Mouse (Mus musculus): ENCODE data around the gene Ccl4.

Ccl4 gene

GRCm38 (mm10) chr11:83662204-83662603 is at the start of gene Ccl4:
Ccl4 (plus strand) TSS chr11:83662584.
- no peak for DNase-seq

DNA sequence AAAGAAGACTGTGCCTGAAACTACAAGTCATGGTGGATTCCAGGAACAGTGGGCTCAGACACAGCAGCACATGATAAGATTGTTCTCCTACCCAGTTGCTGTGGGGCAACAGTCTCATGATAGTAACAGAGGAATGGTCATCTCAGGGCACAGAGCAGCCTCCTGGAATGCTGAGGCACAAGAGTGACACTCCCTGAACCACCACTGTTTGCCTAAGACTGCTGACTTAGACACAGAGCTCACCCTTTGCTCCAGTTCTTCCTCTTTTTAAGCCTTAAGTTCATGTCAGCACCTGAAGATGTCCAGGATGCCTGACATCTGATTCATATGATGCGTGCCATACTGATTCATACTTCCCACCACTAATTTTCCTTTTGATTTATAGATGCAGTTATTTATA is 45.8 kb upstream of the Ccl4 start:
- DNase-seq: no peak

DNA sequence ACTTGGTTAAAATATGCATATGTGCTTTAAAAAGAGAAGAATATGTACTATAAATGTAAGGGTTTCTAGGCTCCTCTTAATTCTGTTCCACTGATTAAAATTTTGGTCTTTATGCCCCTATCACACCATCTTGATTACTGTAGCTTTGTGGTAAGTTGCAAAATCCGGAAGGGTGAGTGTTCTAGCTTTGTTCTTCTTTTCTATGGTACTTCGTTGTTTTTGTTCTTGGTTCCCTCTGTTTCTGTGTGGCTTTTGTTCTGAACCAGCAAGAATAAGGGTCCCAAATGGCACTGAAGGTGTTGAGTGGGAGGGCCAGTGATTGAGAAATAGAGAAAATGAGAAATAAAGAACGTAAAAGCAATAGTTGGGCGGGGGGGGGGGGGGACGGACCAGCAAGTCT is 44.1 kb upstream of the Ccl4 start:
- no peak for DNase-seq

- DNase-seq: no peak
Observed at GRCm38 (mm10) chr11:83619037-83619436, 43.3 kb upstream of the Ccl4 start.

DNA sequence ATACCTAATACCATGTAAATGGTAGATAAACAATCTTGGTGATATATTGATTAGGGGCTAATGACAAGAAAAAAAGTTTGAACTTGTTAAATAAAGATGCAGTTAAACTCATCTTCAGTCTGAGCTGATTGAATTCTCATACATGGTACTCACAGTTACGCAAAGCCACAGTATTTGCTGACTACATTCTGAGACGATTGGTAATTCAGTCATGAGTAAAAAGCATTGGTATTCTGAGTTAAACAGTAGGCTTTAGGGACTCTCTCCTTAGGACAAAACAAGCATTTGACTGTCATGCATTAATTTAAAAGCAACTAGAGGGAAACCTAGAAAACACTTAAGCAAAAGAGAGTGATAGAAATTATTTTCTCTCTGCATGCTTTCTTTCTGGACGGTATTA is 38.8 kb upstream of the Ccl4 start:
- DNase-seq: no peak

DNA sequence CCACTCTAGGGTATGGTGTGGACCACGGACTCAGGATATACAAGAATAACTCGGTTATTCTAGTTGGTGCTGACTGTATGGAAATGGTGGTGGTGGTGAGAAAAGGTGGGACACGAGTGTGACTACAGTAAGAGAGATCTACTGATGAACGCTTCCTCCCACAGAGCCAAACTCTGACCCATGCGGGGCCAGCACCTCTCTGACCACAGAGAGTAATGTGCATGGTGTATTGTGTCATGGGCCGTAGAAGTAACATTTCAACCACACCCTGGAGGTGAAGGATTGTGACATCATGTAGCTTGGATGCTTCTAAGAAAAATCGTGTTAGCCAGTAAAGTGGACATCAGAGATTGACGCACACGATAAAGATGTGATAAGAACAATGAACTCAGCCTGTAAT is 33.6 kb upstream of the Ccl4 start:
- DNase-seq: no peak

GRCm38 (mm10) chr11:83630630-83631029 is 31.8 kb upstream of the Ccl4 start:
- DNase-seq: peak; percentile 6

DNA sequence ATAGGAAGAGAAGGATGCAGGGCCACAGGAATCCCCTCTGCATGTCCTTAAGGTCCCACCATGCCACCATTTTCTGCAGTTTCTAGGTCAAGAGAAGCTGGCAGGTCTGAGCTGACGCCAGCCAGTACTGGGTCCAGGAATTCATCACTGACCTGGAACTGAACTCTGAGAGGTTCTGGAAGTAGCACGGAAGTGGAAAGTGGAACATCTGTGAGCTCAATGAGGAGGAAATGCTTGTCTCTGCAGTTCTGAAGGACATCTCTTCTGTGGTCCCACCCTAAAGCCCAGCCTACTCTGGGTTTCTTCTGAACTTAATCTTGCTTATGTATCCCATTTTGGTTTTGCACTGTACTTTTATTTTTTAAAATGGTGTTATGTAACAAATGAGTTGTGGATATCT is 31.3 kb upstream of the Ccl4 start:
- DNase-seq: no peak

DNA sequence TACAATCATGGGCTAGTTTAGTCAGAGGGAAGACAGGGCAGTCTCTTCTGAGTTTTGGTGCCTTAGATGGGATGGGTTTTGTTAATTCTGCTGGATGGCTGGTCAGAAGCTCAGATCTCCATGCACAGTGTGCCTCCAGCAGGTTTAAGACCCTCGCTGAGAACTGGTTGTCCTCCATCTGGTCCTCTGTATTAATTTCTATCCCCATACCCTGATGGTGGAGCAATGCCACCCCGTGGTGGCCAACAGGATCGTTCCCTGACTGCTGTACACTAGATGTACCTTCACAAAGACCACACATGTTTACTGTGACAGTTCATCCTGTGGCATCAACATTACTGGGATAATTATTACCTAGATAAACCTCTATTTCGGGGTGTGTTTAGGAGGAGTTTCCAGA is 29.6 kb upstream of the Ccl4 start:
- DNase-seq: peak; percentile 27

GRCm38 (mm10) chr11:83634425-83634824 is 28.0 kb upstream of the Ccl4 start:
- no peak for DNase-seq

GRCm38 (mm10) chr11:83634898-83635297 is 27.5 kb upstream of the Ccl4 start:
- no peak for DNase-seq

GRCm38 (mm10) chr11:83636742-83637235 is 25.6 kb upstream of the Ccl4 start:
- no peak for DNase-seq

DNA sequence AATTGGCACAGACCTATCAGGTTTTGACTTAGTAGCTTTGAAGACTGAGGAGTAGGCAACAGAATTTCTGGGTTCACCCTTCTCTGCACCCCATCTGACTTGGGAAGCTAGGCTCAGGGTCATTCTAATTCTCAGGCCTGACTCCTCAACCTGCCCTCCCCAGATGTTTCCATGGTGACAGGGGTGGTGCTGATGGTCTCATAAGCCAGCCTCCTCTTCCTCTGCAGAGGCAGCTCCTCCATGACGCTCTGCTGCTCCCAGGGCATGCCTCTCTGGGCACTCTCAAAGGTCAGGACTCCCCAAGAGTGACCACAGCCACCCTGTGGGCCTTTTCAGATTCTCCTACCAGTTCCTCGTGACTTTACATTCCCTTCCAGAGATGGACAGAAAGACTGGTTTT is 23.4 kb upstream of the Ccl4 start:
- DNase-seq: no peak

DNA sequence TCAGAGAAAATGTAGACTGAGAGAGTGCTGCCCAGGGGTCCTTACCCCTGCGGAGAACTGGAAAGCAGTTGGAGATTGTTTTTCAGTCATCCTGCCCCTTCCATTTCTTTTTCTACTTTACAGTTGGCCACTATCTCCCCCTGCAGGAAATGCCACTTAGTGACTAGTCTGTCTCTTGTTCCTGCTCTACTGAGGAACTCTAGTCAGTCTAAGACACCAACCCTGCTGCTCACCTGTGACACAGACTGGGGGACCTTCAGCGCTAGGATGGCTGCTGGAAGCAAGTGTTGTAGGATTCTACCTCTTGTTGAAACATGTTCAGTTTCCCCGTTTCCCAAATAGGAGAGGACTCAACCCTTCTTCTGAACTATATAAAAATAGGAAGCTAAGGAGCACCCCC is 22.9 kb upstream of the Ccl4 start:
- no peak for DNase-seq

GRCm38 (mm10) chr11:83640141-83640540 is 22.2 kb upstream of the Ccl4 start:
- DNase-seq: no peak

GRCm38 (mm10) chr11:83641216-83641615 is 21.2 kb upstream of the Ccl4 start:
- no peak for DNase-seq

- DNase-seq: no peak
Observed at GRCm38 (mm10) chr11:83645521-83645920, 16.9 kb upstream of the Ccl4 start, which contains the start of gene Rpl9-ps1. Rpl9-ps1 (minus strand) TSS chr11:83645621.

- DNase-seq: no peak
Observed at GRCm38 (mm10) chr11:83646356-83647149, 15.8 kb upstream of the Ccl4 start.

DNA sequence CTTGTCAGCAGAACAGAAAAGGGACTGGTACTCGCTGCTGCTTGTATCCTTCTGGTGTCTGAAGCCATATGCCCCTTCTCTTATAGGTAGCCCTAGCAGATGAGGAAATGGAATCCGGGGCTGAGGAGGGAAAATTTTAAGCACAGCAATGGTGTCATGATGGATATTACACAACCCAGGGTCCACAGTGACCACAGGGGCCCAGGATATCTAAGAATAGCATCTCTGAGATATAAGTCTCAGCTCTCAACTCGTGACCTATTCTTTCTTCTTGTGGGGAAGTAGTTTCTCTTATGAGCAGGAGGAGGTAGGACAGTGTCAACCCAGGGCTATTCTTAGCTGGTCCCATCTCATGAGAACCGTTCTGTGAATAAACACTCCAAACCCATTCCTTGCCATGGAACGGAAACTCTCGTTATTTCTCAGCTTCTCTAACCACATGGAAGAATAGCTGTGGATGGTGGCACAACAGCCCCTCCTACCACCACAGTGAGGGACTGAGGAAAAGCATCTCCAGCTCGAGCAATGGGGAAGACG is 13.0 kb upstream of the Ccl4 start, which contains the start of gene Ccl3:
Gene Ccl3, minus strand, starts transcription at position 51 of the 537 bp plus-strand sequence.
- no peak for DNase-seq

DNA sequence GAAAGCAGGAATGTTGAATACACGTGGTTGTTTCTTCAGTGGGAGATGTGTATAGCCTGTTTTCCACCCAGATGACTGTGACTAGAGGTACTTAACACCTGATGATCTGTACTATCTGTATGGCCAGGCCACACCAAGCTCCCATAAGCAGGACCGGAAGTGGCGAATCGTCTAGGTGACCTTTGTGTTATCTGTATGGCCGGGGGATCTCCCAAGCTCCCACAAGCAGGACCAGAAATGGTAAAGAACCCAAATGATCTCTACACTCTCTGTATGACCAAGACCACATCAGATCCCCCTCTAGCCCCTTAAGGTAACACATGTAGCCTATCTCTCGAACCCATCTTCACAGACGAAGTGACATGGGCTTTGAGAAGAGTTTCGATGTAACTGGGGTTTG is 7.8 kb upstream of the Ccl4 start:
- no peak for DNase-seq

DNA sequence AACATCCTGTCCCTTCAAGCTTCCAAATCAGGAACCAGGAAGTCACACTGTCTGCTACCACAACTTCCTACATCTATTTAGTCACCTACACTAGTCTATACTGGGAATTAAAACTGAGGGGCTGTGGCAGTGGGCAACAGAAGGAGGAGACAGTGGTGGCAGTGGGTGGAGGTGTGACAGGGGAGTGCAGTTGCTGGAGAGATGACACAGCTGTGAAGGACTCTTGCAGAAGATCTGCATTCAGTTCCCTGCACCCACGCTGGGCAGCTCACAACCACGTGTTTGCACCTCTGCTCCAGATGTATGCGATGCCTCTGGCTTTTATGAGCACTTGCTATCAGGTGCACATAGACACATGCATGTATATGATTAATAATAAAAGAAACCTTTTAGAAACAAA is 4.9 kb upstream of the Ccl4 start:
- DNase-seq: no peak

DNA sequence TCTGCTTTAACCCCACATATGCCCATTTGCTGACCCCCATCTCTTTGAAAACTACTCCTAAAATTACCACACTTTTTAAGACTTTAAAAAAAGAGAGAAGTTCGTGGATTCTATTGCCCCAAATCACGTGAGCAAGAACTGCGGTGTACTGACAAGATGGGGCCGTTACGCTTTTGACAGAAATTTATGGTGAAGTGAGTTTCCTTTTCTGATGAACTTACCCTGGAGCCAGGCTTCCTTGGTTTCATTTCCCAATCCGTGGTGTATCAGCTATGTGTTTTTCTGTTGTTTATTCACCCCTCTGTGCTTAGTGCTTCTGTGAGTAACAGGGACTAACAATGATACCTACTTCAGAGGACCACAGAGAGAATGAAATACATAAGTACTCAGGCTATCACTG is 3.6 kb upstream of the Ccl4 start:
- DNase-seq: no peak

GRCm38 (mm10) chr11:83663532-83663931 is 1.1 kb downstream of the Ccl4 start:
- no peak for DNase-seq

DNA sequence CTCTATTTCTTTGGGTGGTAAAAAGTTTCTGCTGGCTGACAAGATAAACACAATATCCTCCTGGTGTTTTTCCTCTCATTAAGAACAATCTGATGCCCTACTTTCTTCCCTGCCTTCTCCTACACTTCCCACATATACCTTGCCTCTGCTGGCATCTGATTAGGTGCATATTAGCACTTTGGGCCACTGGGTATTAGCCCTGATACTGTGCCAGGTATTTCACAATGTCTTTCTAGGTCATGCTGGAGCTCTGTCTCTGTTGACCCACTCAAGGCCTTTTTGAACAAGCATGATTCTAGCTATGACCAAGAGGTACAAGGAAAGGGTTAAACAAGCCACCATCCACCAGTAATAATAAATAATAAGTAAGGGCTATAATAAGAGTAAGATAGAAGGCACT is 9.4 kb downstream of the Ccl4 start:
- no peak for DNase-seq

- no peak for DNase-seq
Observed at GRCm38 (mm10) chr11:83675665-83676064, 13.3 kb downstream of the Ccl4 start.
